Mouse (Mus musculus): Measurements from ENCODE around the gene Gtf2a1. TPM values are rescaled to one million over a fixed set of nuclear protein-coding genes. Genes with fewer than 3 reads are reported as not detected.

The Gtf2a1 gene
- polyA plus RNA-seq, 1 experiment: 5.1 TPM

DNA sequence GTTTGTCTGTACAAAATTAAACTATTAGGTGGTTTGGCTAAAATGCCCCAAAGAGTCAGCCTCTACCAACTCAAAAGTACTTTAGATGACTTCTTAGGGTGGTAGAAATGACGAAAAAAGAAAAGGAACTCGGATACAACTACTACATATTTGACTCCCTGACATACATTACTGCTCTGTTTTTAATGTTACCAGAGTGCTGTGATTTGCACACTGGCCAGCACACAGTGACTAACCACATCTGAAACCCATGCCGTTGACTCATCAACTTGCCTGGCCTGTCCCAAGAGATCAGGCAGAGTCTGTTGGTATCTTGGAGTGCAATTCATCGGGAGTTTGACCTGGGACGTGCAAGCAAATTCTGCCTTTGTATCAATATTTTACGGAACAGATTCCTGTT, 429 bp upstream of the Gtf2a1 start:
- peaks cover 38% of the 10 kb centered on the region for H3K79me2 ChIP-seq (ENCODE audit: control insufficient read depth, insufficient read depth)
- peak overlapping the region; percentile 53 for H3K4me3 ChIP-seq (ENCODE audit: insufficient read depth, poor library complexity, severe bottlenecking)
- H3K27me3 ChIP-seq (ENCODE audit: control insufficient read depth, insufficient read depth, insufficient read length): no peaks in the 10 kb centered on the region
- H3K36me3 ChIP-seq (ENCODE audit: control insufficient read depth, insufficient read depth): no peaks in the 10 kb centered on the region
- peak overlapping the region; percentile 73 for H3ac ChIP-seq (ENCODE audit: control insufficient read depth, insufficient read length, low read depth)
- peaks cover 18% of the 10 kb centered on the region for H3K79me3 ChIP-seq (ENCODE audit: low read depth)
- no peak for TF ChIP-seq USF1 (IDR thresholded peaks at IDR 0.05; ENCODE audit: low read depth)
- no peak for TF ChIP-seq MYOD1 (IDR thresholded peaks at IDR 0.05; ENCODE audit: control insufficient read depth, insufficient read length, low read depth)
- TF ChIP-seq CTCF (IDR thresholded peaks at IDR 0.05; ENCODE audit: control insufficient read depth, insufficient read depth, insufficient read length): no peak
- no peak for TF ChIP-seq MYOG (IDR thresholded peaks at IDR 0.05; ENCODE audit: control insufficient read depth, extremely low read depth, insufficient read length)
- peak; percentile 76 for TF ChIP-seq FOSL1 (IDR thresholded peaks at IDR 0.05; ENCODE audit: insufficient read depth, low read length, poor library complexity, severe bottlenecking)
- TF ChIP-seq CEBPB (IDR thresholded peaks at IDR 0.05; ENCODE audit: low read depth): peak; percentile 8
- TF ChIP-seq MAX (IDR thresholded peaks at IDR 0.05): no peak

DNA sequence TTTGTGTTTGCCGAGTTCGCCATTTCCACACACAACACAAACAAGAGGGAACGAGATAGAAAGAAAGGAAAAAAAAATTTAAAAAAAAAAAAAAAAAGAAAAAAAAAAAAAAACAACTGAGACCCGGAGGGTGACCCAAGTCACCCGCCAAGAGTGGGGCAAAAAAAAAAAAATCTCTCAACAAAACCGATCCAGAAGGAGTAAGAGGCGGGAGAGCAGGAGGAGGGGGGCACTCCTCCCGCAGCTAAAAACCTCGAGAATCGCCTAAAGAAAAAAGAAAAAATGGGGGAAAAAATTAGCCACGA, 793 bp downstream of the Gtf2a1 start:
- H3K79me3 ChIP-seq (ENCODE audit: low read depth): peaks cover 23% of the 10 kb centered on the region
- peaks cover 50% of the 10 kb centered on the region for H3K79me2 ChIP-seq (ENCODE audit: control insufficient read depth, insufficient read depth)
- peak overlapping the region; percentile 55 for H3K4me3 ChIP-seq (ENCODE audit: insufficient read depth, poor library complexity, severe bottlenecking)
- TF ChIP-seq MYOG (IDR thresholded peaks at IDR 0.05; ENCODE audit: control insufficient read depth, extremely low read depth, insufficient read length) (no peak), MAX (IDR thresholded peaks at IDR 0.05) (no peak), CTCF (IDR thresholded peaks at IDR 0.05; ENCODE audit: control insufficient read depth, insufficient read depth, insufficient read length) (no peak), MYOD1 (IDR thresholded peaks at IDR 0.05; ENCODE audit: control insufficient read depth, insufficient read length, low read depth) (no peak), USF1 (IDR thresholded peaks at IDR 0.05; ENCODE audit: low read depth) (no peak), FOSL1 (IDR thresholded peaks at IDR 0.05; ENCODE audit: insufficient read depth, low read length, poor library complexity, severe bottlenecking) (no peak), CEBPB (IDR thresholded peaks at IDR 0.05; ENCODE audit: low read depth) (no peak)
- peaks cover 7% of the 10 kb centered on the region for H3K36me3 ChIP-seq (ENCODE audit: control insufficient read depth, insufficient read depth)
- peak overlapping the region; percentile 96 for H3ac ChIP-seq (ENCODE audit: control insufficient read depth, insufficient read length, low read depth)
- no peaks in the 10 kb centered on the region for H3K27me3 ChIP-seq (ENCODE audit: control insufficient read depth, insufficient read depth, insufficient read length)

DNA sequence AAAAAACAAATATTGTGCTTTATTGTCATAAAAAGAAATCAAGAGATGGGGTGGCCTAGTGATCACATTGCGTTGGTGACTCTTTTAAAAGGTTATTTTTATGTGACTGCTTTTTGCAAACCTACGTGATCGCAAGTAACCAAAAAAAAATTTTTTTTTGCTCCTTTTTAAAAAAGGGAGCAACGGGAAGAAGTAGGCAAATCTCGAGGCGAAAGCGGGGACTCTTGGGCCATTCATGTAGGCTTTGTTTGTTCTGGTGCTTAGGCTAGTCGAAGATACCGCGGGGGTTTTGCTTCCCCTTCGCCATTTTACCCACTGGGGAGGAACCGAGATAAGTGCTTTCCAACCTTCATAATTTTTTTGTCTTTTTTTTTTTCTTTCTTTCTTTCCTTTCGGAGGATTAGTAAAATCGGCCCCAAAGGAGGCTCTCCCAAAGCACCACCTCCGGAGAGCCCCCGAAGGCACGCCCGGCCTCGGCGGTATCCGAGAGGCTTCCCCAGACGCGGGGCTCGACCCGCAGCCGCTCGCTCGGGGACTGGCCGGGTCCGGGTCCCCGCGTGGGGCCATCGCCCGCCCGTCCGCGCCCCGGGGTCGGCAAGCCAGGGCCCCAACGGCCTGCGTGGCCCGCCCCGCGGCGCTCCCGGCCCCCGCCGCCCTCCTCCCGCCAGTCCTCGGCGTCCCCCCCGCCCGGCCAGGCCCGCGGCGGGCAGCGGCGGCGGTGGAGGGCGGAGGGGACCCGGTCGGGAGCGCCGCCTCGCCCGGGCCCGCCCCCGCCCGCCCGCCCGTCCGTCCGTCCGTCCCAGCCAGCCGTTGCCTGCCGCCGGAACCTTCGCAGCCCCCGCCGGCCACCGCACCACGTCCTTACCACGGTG, 1.4 kb downstream of the Gtf2a1 start:
- Histone ChIP-seq H3K79me3 (ENCODE audit: low read depth) (peaks cover 28% of the 10 kb centered on the region), H3K4me3 (ENCODE audit: insufficient read depth, poor library complexity, severe bottlenecking) (peak overlapping the region; percentile 55), H3ac (ENCODE audit: control insufficient read depth, insufficient read length, low read depth) (peak overlapping the region; percentile 96), H3K36me3 (ENCODE audit: control insufficient read depth, insufficient read depth) (peaks cover 12% of the 10 kb centered on the region), H3K79me2 (ENCODE audit: control insufficient read depth, insufficient read depth) (peaks cover 54% of the 10 kb centered on the region), H3K27me3 (ENCODE audit: control insufficient read depth, insufficient read depth, insufficient read length) (no peaks in the 10 kb centered on the region)
- no peak for TF ChIP-seq MYOG (IDR thresholded peaks at IDR 0.05; ENCODE audit: control insufficient read depth, extremely low read depth, insufficient read length)
- TF ChIP-seq CTCF (IDR thresholded peaks at IDR 0.05; ENCODE audit: control insufficient read depth, insufficient read depth, insufficient read length): no peak
- no peak for TF ChIP-seq FOSL1 (IDR thresholded peaks at IDR 0.05; ENCODE audit: insufficient read depth, low read length, poor library complexity, severe bottlenecking)
- TF ChIP-seq MAX (IDR thresholded peaks at IDR 0.05): no peak
- TF ChIP-seq USF1 (IDR thresholded peaks at IDR 0.05; ENCODE audit: low read depth): no peak
- no peak for TF ChIP-seq MYOD1 (IDR thresholded peaks at IDR 0.05; ENCODE audit: control insufficient read depth, insufficient read length, low read depth)
- TF ChIP-seq CEBPB (IDR thresholded peaks at IDR 0.05; ENCODE audit: low read depth): no peak

DNA sequence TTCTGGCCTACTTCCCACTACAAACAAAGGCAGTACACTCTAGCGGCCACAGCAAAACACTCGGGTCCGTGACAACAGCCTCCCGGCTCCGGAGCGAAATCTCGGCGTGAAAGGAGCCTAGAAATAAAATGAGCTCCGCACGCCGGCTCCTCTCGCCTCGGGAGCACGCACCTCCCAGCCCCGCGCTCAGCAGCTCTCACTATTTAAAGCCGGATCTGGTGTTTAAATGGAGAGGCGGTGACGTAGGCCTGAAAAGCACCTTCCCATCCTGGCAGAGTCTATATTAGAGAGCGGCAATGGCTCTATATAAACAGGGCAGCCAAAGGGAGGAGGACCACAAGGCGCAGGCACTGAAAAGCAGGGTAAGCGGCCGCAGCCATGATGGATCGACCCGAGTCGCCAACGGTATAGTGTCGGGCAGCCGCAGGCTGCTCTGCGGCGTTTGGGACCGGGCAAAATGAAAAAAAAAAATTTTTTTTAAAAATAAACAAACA, 2.1 kb downstream of the Gtf2a1 start:
- Histone ChIP-seq H3K36me3 (ENCODE audit: control insufficient read depth, insufficient read depth) (peaks cover 18% of the 10 kb centered on the region), H3ac (ENCODE audit: control insufficient read depth, insufficient read length, low read depth) (peak overlapping the region; percentile 71), H3K27me3 (ENCODE audit: control insufficient read depth, insufficient read depth, insufficient read length) (no peaks in the 10 kb centered on the region), H3K79me2 (ENCODE audit: control insufficient read depth, insufficient read depth) (peaks cover 61% of the 10 kb centered on the region), H3K4me3 (ENCODE audit: insufficient read depth, poor library complexity, severe bottlenecking) (peak overlapping the region; percentile 55), H3K79me3 (ENCODE audit: low read depth) (peaks cover 30% of the 10 kb centered on the region)
- TF ChIP-seq CEBPB (IDR thresholded peaks at IDR 0.05; ENCODE audit: low read depth) (no peak), CTCF (IDR thresholded peaks at IDR 0.05; ENCODE audit: control insufficient read depth, insufficient read depth, insufficient read length) (no peak), FOSL1 (IDR thresholded peaks at IDR 0.05; ENCODE audit: insufficient read depth, low read length, poor library complexity, severe bottlenecking) (no peak), MYOG (IDR thresholded peaks at IDR 0.05; ENCODE audit: control insufficient read depth, extremely low read depth, insufficient read length) (no peak), MYOD1 (IDR thresholded peaks at IDR 0.05; ENCODE audit: control insufficient read depth, insufficient read length, low read depth) (no peak), MAX (IDR thresholded peaks at IDR 0.05) (no peak), USF1 (IDR thresholded peaks at IDR 0.05; ENCODE audit: low read depth) (no peak)

DNA sequence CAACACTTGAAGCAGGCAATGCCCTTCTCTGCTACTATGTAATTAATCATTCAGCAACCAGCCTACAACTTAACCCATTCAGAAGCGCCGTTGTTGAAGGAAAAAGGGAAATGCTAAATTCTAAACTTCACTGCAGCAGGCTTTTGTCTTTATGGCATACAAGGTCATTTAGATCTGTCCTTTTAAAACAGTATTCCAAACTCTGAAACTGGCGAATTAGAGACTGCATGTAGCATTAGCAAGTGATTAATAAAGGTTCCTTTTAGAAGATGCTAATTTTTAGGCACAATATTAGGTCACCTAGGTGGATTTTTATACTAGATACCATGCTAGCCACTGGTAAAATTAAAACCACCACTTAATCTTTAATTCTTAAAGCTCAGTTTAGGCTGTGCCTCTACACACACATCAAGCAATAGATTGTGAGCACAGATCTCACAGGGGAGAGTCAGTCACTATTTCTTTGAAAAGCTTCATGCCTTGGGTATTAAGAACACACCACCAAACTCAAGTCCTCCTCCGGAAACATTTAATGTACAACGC, 2.7 kb downstream of the Gtf2a1 start:
- Histone ChIP-seq H3K27me3 (ENCODE audit: control insufficient read depth, insufficient read depth, insufficient read length) (no peaks in the 10 kb centered on the region), H3K79me2 (ENCODE audit: control insufficient read depth, insufficient read depth) (peaks cover 68% of the 10 kb centered on the region), H3K79me3 (ENCODE audit: low read depth) (peaks cover 35% of the 10 kb centered on the region), H3K4me3 (ENCODE audit: insufficient read depth, poor library complexity, severe bottlenecking) (peak overlapping the region; percentile 55), H3K36me3 (ENCODE audit: control insufficient read depth, insufficient read depth) (peaks cover 25% of the 10 kb centered on the region), H3ac (ENCODE audit: control insufficient read depth, insufficient read length, low read depth) (peak overlapping the region; percentile 40)
- TF ChIP-seq MYOG (IDR thresholded peaks at IDR 0.05; ENCODE audit: control insufficient read depth, extremely low read depth, insufficient read length): no peak
- no peak for TF ChIP-seq MAX (IDR thresholded peaks at IDR 0.05)
- no peak for TF ChIP-seq CEBPB (IDR thresholded peaks at IDR 0.05; ENCODE audit: low read depth)
- no peak for TF ChIP-seq MYOD1 (IDR thresholded peaks at IDR 0.05; ENCODE audit: control insufficient read depth, insufficient read length, low read depth)
